Mouse (Mus musculus) lung, postnatal 36 days (tissue): Measurements from ENCODE around the gene Gk5.
"Not testable (repeated sequence)": the region's sequence is repeated elsewhere in the genome, so short reads cannot be mapped to it uniquely, and the experiment has no call there.

Experiments
- DNase-seq: peaks from one replicate; pipeline ENCODE4 v3.0.0; 2022; ENCODE audit warnings: mixed read lengths

The Gk5 gene

DNA sequence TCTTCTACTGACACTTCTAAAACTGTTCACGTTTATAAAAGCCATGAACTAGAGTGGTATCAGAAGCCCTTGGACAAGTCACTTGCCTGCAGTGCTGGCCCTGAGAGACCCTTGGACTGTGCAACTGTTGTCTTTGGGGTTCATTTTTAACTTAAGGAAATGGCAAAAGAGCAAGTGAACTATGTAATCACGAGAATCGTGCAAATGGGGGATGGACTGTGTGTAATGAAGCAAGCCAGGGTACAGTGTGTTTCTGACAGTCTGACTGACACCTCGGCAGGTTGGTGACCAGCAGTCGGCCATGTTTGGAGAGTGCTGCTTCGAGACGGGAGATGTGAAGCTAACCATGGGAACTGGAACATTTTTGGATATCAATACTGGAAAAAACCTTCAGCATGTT is 33.6 kb downstream of the Gk5 start:
- no peak for DNase-seq

DNA sequence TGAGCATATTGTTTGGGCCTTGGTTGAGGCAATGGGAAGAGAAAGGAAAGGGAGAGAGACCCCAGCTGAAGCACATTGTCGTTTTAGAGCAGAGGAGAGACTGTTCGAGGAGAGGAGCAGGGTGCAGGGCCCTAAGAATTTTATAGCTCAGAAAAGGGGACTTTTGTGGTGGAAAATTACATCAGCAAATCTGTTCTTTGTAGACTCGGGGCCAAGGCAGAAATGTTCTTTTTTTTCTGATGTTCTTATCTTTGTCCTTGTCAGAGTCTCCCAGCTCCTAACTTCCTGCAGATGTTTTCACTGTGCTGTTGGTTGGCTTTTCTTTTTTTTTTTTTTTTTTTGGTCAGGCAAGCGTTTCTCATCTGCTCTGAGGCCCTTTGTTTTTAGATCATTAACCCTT is 39.3 kb downstream of the Gk5 start:
- DNase-seq: no peak

DNA sequence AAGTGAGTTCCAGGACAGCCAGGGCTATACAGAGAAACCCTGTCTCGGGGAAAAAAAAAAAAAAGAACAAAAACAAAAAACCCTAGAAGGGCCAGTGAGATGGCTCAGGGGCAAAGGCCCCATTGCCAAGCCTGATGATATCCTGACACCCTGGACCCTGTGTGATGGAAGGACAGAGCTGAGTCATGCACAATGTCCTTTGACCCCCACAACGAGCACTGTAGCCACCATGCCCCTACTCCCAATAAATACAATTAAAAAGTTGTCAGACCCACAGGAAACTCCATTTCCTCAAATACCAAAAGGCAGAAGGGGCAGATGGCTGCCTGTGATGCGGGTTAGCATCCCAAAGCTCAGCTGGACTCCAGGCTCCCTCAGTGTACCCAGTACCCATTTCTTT is 39.9 kb downstream of the Gk5 start:
- no peak for DNase-seq

DNA sequence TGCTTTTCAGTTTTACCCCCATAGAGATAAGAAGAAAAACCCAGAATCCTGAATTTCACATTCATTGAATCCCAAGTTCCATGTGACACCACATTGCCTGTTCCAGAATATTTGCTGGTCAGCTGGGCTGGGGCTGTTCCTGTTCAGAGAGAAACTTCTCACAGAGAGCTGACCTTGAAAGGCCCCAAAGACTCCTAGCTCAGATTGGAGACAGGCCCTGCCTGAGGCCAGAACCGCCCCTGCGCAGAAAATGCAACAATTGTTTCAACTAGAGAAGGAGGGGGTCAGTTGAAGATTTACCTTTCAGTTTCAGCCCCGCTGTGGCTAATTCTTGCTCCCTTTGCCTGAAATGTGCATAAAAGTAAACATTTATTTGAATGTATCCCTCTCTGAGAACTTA is 41.6 kb downstream of the Gk5 start:
- no peak for DNase-seq

DNA sequence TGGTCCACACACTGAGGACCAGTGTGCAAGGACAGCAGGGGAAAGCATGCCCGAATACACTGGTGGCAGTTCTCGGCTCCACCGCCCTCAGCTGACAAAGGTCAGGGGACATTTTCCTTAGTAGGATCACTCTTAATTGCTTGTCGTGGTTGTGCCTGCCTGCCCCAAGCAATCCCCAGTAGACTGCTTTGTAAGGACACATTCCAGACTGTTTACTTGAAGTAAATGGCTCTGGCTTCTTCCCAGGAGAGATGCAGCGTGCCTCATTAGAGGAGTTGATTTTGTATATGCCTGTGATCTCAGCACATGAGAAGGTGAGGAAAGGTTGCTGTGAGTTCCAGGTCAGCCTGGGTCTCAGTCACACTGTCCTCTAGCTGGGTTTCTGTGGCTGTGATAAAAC is 43.3 kb downstream of the Gk5 start:
- no peak for DNase-seq

DNA sequence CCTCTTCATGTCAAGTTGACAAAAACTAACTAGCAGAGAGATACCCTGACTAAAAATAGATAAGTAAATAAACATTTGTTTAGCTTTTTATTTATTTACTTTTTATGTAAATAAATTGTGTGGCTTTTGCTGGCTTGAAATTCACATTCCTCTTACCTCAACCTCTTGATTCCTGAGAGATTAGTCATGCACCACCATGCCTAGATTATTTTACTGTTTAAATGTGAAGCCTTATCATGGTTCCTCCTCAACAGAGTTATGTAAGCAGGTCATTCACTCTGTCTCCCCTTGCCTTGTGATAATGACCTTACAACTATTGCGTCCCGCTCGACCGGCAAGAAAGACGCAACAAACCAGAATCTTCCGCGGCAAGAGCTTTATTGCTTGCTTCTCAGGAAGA is 44.3 kb downstream of the Gk5 start:
- no peak for DNase-seq

DNA sequence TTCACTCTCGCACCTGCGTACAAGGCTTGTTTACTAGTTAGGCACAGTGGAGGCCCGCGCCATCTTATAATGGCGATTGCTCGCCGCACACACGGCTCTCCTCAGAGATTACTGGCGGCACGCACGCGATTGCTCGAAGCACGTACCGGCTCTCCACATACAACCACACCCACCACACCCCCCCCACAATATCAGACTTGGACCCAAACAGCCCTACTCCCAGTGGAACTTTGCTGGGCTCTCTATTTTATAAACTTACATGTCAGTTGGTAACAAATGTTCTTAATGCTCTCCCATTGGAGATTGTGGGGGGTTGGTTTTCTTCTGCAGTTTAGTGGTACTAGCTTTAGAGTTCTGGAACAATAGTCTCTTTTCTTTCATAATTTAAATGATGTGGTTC is 44.8 kb downstream of the Gk5 start:
- not testable (repeated sequence) for DNase-seq

DNA sequence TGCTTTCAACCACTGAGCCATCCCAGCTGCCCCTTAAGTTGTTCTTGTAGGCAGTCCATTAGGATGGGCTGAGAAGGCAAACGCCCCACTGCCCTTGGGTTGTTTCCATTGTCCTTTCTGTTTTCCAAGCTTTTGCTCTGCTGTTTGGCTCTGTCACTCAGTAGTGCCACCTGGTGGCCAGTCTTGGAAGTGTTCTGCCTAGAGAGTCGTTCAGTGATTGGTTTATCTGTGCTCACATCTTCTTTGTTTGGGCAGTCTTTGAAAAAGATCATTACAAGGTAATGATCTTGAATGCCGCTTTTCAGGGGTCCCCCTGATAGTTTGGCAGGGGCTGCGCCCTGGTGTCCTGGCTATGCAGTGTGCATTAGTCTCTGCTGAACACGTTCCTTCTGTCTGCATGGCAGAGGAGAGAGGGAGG is 48.0 kb downstream of the Gk5 start:
- DNase-seq: peak; percentile 79

DNA sequence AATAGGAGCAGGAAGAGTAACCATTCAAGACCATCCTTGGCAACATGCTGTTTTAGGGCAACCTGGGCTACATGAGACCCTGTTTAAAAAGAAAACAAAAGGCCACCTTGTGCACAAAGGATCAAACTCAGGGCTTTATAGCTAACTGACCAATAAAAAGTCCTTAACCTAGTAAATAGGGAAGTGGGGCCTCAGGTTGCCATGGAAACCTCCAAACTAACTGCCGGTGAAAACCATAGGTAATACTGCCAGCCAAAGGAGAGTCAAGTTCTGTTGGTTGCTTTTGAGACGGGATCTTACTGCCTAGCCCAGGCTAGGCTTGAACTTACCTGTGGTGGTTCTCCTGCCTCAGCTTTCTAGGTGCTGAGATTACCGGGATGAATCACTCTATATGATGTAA is 51.4 kb downstream of the Gk5 start:
- no peak for DNase-seq

DNA sequence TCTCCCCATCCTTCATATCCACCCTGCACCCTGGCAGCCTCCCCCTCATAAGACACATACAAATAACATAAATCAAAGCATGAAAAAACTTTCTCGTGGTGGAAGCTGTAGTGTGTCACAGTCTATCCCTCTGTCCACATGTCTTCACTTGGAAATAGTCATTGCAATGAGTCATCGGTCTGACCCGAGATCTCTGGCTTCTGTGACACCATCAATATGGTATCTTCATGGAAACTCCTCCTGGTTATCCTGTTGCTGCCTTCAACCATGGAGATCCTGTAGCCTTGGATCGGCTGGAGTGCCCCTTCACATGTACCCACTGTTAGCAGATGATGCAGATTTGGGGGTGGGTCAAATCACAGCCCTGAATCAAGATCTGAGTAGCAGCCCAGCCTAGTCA is 65.7 kb downstream of the Gk5 start:
- no peak for DNase-seq

DNA sequence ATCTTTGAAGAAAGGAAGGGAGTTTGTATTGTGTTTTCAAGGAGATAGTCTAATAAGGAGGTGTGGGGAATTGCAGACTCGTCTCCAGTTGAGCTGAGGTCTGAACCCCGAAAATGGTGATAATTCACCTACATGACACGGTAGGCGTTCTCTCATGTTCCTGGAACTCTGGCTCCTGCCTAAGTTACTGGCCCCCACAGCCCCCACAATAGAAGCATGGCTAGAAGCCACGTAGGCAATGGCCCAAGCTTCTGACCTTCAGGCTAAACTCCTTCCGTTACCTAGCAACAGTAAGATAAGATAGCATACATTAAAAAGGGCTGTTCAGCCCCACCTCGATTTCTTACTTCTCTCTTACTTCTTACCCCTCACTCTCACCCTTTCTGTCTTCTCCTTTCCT is 67.5 kb downstream of the Gk5 start:
- no peak for DNase-seq

DNA sequence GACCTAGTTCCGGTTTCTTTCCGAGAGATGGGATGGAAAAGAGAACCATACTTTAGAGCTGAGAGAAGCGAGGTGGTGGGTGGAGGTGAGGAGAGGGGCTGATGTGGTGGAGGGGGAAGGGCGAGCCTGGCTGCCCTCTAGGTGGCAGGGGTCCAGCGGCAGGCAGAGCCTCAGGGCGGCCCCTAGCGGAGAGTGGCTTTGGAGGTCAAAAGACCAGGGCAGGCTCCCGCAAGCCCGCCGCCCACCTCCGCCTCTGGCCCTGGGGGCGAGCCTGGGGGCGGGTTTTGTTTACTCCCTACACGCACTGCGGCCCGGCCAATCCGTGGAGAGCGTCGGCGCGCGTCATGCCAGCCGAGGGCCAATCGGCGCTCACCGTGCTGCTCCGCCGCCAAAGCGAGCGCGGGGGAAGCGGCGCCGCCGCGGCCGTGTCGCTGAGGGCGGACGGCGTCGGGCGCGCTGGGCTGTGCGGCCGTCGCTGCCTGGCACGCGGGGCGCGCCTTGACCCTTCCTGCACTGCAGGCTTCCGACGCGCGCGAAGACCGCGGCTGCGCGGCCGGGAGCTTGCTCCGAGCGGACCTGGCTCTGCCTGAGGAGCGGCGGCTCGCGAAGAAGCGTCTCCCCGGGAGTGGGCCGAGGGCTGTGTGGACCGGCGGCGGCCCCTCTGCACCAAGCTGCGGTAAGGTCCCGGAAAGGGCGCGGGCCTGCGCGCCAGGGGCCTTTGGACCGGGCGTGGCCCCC is 76.9 kb downstream of the Gk5 start, which contains the start of gene Tfdp2:
Gene Tfdp2, plus strand, starts transcription at position 391 of the 738 bp plus-strand sequence.
- peak; percentile 92 for DNase-seq

DNA sequence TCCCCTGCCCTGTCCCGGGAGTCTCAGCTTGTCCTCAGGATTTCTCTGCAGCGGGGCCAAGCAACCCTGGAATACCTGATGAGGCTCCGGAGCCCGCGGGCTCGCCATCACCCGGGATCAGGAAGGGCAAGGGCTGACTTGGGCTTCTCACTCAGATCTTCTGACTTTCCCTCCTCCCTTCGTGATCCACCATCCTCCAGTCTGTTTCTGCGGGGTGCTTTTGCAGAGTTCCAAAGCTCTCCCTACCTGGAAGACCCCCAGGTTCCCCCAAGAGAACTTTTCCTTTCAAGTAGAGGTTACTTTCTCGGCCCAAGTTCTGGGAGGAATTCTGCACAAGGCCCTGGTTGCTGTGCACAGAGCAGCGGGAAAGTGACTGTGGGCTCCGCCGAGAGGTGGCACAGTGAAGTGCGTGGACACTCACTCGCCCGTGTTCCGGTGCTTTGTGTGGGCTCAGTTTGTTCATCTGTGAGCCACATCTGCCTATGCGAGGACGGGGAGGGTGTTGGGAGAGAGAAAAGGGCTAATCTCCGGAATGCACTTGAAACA is 77.5 kb downstream of the Gk5 start:
- DNase-seq: peak; percentile 56

DNA sequence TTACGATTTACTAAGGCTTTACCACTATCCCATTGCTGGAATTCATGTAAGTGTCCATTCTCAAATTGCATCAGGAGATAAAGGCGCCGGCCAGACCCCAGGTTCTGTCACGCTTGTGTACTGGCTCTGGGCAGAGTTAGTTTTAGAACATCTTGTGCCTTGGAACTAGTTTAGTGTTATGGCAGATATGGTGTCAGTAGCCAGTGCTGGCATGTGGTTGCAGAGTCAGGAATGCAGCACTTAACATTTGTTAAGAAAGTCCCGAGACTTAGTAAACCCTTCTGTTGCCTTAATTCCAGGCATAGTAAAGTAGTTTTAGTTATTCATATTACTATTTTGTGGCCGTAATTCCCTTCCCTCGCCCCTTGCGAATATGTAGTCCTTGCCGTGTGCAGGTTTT is 78.6 kb downstream of the Gk5 start:
- peak; percentile 48 for DNase-seq

DNA sequence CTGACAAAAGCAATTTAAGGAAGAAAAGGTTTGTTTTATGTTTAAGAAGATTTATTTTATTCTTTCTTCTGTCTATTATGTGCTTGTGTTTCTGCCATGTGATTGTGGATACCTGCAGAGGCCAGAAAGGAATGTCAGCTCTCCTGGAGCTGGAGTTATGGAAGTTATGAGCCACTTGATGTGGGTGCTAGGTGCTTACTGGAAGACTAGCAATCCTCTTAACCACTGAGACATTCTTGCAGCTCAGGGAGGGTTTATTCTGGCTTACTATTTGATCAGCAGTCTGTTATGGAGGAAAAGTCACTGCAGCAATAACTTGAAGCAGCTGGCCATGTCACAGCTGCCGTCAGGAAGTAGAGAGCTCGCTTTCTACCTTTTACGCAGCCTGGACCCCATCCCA is 84.5 kb downstream of the Gk5 start:
- DNase-seq: peak; percentile 43

DNA sequence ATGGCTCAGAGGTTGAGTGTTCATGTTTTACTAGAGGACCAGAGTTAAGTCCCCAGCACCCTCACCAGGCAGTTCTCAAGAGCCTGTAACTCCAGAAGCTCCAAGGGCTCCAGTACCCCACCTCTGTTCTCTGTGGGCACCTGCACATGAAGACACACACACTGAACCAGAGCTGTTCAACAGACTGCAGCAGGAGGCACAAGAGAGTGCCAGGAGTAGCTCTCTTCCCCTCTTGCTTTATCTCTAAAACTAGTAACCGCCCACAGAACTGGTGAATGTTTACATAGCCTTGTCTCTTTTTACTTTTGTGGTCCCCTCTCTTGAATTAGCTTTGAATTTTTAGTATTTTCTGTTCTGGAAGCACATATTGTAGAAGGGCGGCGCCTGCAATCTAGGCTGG is 88.3 kb downstream of the Gk5 start:
- no peak for DNase-seq

DNA sequence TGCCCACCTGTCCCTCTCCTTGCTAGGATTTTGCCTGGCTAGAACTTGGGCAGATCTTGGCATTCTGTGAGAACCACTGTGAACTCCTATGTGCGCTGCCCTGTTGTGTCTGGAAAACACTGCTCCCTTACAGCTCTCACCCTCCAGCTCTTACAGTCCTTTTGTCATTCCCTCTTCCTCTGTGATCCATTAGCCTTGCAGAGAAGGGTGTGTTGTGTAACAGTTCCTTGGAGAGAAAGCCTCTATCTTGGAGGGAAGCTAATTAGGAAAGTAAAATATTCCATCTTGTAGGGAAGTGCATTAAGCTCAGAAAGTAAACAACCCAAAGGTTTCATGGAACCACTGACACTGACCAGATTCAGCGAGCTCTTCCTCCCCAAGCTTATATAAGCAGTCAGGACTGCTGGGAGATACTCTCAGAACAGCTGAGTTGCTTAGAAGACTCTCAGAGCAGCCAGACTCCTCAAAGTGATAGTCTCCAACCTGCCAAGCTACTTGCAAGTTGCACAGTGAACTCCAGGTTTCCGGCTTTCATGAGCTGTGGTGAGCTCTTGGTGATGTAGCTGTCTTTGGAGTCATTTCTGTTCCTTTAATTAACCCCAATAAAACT is 94.0 kb downstream of the Gk5 start:
- DNase-seq: no peak

DNA sequence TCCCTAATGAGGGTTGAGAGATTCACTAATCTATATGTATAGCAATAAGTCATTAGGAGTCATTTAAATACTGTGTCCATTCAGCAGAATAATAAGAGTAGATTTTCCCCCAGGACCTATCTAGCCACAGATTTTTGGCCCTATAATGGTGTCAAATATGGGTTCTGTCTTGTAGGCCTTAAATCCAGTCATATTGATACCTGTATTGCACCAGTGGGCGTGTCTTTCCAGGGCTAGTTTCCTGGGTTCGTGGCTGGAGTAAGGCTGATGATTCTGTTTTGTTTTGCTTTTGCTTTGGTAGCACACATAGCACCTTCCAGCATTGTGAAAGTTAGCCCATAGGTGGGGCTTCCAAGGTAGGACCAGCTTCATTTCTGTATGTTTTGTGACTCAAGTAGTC is 95.0 kb downstream of the Gk5 start:
- no peak for DNase-seq

DNA sequence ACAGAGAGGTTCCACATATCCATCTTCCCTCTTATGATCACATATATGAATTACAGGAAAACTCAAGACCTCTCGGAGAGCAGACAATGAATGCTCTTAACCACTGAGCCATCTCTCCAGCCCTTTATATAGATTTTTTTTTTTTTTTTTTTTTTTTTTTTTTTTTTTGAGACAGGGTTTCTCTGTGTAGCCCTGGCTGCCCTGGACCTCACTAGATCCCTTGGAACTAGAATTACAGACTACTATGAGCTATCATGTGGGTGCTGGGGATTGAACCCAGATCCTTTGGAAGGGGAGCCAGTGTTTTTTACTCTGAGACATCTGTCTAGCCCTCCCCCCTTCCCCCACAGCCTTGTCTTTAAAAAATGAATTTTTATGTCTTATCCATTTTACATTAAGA is 98.1 kb downstream of the Gk5 start:
- DNase-seq: no peak

DNA sequence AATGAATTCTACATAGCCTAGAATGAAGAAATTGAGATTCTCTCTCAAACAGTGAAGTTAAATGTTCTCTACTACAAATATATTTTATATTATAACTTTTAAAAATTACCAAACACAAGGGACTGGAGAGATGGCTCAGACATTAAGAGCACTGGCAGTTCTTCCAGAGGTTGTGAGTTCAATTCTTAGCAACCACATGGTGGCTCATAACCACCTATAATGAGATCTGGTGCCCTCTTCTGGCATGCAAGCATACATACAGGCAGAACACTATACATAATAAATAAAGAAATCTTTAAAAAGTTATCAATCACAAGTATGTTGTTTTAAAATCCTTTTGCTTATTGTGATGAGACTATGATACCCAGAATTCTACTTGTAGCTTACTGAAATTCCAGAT is 98.6 kb downstream of the Gk5 start:
- no peak for DNase-seq

DNA sequence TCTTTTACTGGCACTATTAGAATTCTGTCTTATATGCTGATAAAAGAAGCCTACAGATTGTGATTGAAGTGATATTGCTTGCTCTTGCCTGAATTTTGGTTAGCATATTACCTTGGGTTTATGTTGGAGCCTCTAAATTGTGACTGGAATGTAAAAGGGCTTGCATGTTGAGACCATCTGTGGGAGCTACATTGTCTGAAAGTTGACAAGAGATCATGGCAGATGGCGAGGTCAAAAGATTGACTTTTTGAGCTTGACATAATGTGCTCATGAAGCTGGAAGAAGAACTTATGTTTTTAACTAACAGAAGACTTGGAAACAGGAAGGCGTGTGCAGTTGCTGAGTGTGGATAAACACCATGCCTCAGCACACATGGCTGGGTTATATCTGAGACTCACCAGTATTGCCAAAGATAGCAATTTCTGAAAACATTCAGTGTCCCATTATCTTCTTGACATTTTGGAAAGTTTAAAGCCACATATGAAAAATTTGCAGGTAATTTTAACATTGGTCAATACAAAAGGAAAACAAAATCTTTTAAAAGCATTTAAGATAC is 100.0 kb downstream of the Gk5 start:
- no peak for DNase-seq

DNA sequence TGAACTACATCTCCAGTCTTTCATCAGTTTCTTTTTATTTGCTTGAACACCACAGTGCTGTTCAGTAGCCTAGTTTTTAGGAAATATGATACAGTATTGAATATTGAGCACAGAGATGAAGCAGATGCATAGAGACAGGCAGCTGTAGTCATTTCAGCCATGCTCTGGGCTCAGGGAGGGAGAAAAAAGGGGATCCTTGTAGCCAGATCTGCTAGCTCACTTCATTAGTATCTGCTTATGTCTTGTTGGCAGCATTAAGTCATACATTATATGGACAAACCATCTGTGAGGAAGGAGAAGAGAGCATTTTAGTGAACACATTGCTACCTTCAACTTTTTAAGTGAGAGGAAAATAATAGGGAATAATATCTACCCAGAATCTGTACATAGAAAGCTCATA is 101.3 kb downstream of the Gk5 start:
- no peak for DNase-seq

DNA sequence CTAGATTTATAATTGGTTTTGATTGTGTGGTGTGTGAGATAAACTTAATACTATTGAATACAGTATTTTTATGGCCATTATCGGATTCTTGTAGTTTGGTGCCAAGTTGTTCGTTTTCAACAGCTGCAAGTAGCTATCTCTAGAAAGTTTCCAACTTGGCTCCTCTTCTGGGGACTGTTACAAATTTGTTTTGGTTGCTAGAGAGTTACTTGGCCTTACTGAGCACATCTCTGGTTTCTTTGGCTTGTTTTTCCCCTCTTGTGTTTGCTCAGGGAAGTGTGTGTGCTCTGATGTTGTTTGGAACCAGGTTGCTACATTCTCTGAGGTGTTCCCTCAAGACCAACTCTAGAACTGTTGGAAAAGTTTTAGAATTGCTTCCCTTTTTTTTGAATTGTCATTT is 104.1 kb downstream of the Gk5 start:
- peak; percentile 12 for DNase-seq

DNA sequence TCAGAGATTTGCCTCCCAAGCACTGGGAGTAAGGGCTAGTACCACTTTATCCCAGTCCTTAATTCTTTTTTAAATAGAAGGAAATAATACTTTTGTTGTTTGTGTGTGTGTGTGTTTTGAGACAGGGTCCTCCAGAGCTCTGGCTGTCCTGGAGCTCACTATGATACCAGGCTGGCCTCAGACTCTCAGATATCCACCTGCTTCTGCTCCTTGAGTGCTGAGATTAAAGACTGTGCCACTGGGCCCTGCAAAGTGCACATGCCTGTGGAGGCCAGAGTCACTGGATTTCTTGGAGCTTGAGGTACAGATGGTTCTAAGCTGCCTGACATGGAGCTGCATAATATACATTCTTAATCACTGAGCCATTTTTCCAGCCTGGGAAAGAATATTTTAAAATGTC is 109.1 kb downstream of the Gk5 start:
- no peak for DNase-seq
